Mouse (Mus musculus): ENCODE data around the gene Mxd3. TPM values are rescaled to one million over a fixed set of nuclear protein-coding genes. Genes with fewer than 3 reads are reported as not detected.
A peak's percentile ranks its signal among the peaks of the same experiment; 100 is the strongest.

Mxd3 gene
- polyA plus RNA-seq, 1 experiment from 2014 or later, result 24.9 TPM

DNA sequence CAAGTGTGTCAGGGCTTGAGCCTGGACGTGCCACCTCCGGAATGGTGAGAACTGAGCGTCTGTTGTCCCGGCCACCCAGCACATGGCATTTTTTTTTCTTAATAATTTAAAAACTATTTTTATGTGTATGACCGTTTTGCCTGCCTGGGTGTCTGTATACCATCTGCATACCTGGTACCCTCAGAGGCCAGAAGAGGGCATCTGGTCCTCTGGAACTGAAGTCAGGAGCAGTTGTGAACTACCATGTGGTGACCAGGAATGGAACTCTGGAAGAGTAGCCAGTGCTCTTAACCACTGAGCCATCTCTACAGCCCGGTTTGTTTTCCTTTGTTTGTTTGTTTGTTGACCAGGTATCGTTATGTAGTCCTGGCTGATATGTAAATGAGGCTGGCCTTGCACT is 38.8 kb upstream of the Mxd3 start:
- Histone ChIP-seq H3K9me3 (ENCODE audit: control insufficient read depth, low read length) (no peaks in the 10 kb centered on the region), H3K36me3 (ENCODE audit: control insufficient read depth, insufficient read depth, low read length) (no peaks in the 10 kb centered on the region), H3K9ac (ENCODE audit: low read depth, low read length) (no peak overlapping the region), H3K4me2 (ENCODE audit: low read depth, low read length) (no peak overlapping the region), H3K4me1 (ENCODE audit: control insufficient read depth, insufficient read depth, low read length) (no peaks in the 10 kb centered on the region; the same call in 1 of the 2 replicates), H3K27me3 (replicated peaks; ENCODE audit: control insufficient read depth, insufficient read depth, low read length) (no peaks in the 10 kb centered on the region; the same call in 1 of the 2 replicates), H3K27ac (ENCODE audit: low read length) (no peak overlapping the region), H3K4me3 (ENCODE audit: low read length) (no peak overlapping the region)
- ATAC-seq, result no peak
- WGBS, result 75% methylated on average over 7 of the region's 7 CpGs

- WGBS, result under 1% methylated on average over 35 of the region's 35 CpGs
- peak; percentile 98 for ATAC-seq
- H3K4me3 ChIP-seq (ENCODE audit: low read length), result peak within 1 kb of the TSS; percentile 84
Observed at GRCm38 (mm10) chr13:55362453-55363060, 32.9 kb upstream of the Mxd3 start, which contains the start of gene Lman2. TSS of gene Lman2 (minus strand) at chr13:55362783.

GRCm38 (mm10) chr13:55361974-55362452 is 32.4 kb upstream of the Mxd3 start:
- H3K4me1 ChIP-seq (ENCODE audit: control insufficient read depth, insufficient read depth, low read length), result peaks cover 11% of the 10 kb centered on the region
- ATAC-seq, result peak; percentile 39
- 0 out of 2 replicates have a peak, but pooled peaks cover 7% of the 10 kb centered on the region for H3K36me3 ChIP-seq (ENCODE audit: control insufficient read depth, insufficient read depth, low read length)
- H3K9ac ChIP-seq (ENCODE audit: low read depth, low read length), result peak overlapping the region; percentile 89
- H3K4me2 ChIP-seq (ENCODE audit: low read depth, low read length), result peak overlapping the region; percentile 77
- no peaks in the 10 kb centered on the region for H3K27me3 ChIP-seq (replicated peaks; ENCODE audit: control insufficient read depth, insufficient read depth, low read length)
- no peaks in the 10 kb centered on the region for H3K9me3 ChIP-seq (ENCODE audit: control insufficient read depth, low read length)
- H3K4me3 ChIP-seq (ENCODE audit: low read length), result peak overlapping the region; percentile 84
- peak overlapping the region; percentile 95 for H3K27ac ChIP-seq (ENCODE audit: low read length)
- WGBS, result 1% methylated on average over 32 of the region's 32 CpGs

More at GRCm38 (mm10) chr13:55362453-55363060, 32.9 kb upstream of the Mxd3 start, which contains the start of gene Lman2:
- Histone ChIP-seq H3K36me3 (ENCODE audit: control insufficient read depth, insufficient read depth, low read length) (0 out of 2 replicates have a peak, but pooled peaks cover 5% of the 10 kb centered on the region), H3K27me3 (replicated peaks; ENCODE audit: control insufficient read depth, insufficient read depth, low read length) (no peaks in the 10 kb centered on the region), H3K9me3 (ENCODE audit: control insufficient read depth, low read length) (no peaks in the 10 kb centered on the region), H3K9ac (ENCODE audit: low read depth, low read length) (peak within 1 kb of the TSS; percentile 89), H3K4me1 (ENCODE audit: control insufficient read depth, insufficient read depth, low read length) (peaks cover 11% of the 10 kb centered on the region), H3K4me2 (ENCODE audit: low read depth, low read length) (peak within 1 kb of the TSS; percentile 77), H3K27ac (ENCODE audit: low read length) (peak within 1 kb of the TSS; percentile 95)

- peak overlapping the region; percentile 89 for H3K9ac ChIP-seq (ENCODE audit: low read depth, low read length)
- peak overlapping the region; percentile 84 for H3K4me3 ChIP-seq (ENCODE audit: low read length)
- no peaks in the 10 kb centered on the region for H3K9me3 ChIP-seq (ENCODE audit: control insufficient read depth, low read length)
- H3K27me3 ChIP-seq (replicated peaks; ENCODE audit: control insufficient read depth, insufficient read depth, low read length), result no peaks in the 10 kb centered on the region
- peaks cover 9% of the 10 kb centered on the region; the same call in 1 of the 2 replicates for H3K36me3 ChIP-seq (ENCODE audit: control insufficient read depth, insufficient read depth, low read length)
- peaks cover 11% of the 10 kb centered on the region for H3K4me1 ChIP-seq (ENCODE audit: control insufficient read depth, insufficient read depth, low read length)
- H3K4me2 ChIP-seq (ENCODE audit: low read depth, low read length), result peak overlapping the region; percentile 77
- H3K27ac ChIP-seq (ENCODE audit: low read length), result no peak overlapping the region
- ATAC-seq, result no peak
Observed at GRCm38 (mm10) chr13:55361145-55361544, 31.5 kb upstream of the Mxd3 start.

GRCm38 (mm10) chr13:55346745-55347144 is 17.1 kb upstream of the Mxd3 start:
- Histone ChIP-seq H3K4me3 (ENCODE audit: low read length) (no peak overlapping the region), H3K4me2 (ENCODE audit: low read depth, low read length) (no peak overlapping the region), H3K27ac (ENCODE audit: low read length) (no peak overlapping the region), H3K4me1 (ENCODE audit: control insufficient read depth, insufficient read depth, low read length) (no peaks in the 10 kb centered on the region), H3K27me3 (replicated peaks; ENCODE audit: control insufficient read depth, insufficient read depth, low read length) (no peaks in the 10 kb centered on the region), H3K9ac (ENCODE audit: low read depth, low read length) (no peak overlapping the region), H3K9me3 (ENCODE audit: control insufficient read depth, low read length) (no peaks in the 10 kb centered on the region), H3K36me3 (ENCODE audit: control insufficient read depth, insufficient read depth, low read length) (peaks cover 46% of the 10 kb centered on the region)
- 83% methylated on average over 11 of the region's 11 CpGs for WGBS
- no peak for ATAC-seq

- Histone ChIP-seq H3K4me3 (ENCODE audit: low read length) (no peak overlapping the region), H3K27me3 (replicated peaks; ENCODE audit: control insufficient read depth, insufficient read depth, low read length) (no peaks in the 10 kb centered on the region), H3K36me3 (ENCODE audit: control insufficient read depth, insufficient read depth, low read length) (peaks cover 34% of the 10 kb centered on the region), H3K27ac (ENCODE audit: low read length) (no peak overlapping the region), H3K9ac (ENCODE audit: low read depth, low read length) (no peak overlapping the region), H3K9me3 (ENCODE audit: control insufficient read depth, low read length) (no peaks in the 10 kb centered on the region), H3K4me2 (ENCODE audit: low read depth, low read length) (no peak overlapping the region), H3K4me1 (ENCODE audit: control insufficient read depth, insufficient read depth, low read length) (no peaks in the 10 kb centered on the region)
- WGBS, result 82% methylated on average over 7 of the region's 7 CpGs
- ATAC-seq, result no peak
Observed at GRCm38 (mm10) chr13:55344286-55344685, 14.7 kb upstream of the Mxd3 start.

DNA sequence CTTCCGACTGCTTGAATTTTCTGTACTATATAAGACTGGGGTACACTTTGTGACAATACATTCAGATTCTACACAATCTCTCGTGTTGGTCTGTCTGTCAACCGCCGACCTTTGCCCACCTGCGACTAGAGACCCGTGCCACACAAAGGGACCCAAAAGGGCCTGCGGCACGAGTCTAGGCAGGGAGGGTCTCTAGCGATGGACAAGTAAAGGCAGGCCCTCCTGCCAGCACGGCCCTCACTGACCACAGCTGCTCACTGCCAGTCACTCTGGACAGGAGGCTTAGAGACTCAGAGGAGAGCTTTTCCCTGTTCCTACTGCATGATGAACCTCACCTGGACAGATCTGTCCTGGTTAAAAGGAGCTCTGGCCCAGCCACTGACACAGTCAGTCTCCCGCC is 12.8 kb upstream of the Mxd3 start:
- WGBS, result 37% methylated on average over 11 of the region's 11 CpGs
- Histone ChIP-seq H3K36me3 (ENCODE audit: control insufficient read depth, insufficient read depth, low read length) (peaks cover 19% of the 10 kb centered on the region), H3K4me3 (ENCODE audit: low read length) (no peak overlapping the region), H3K4me1 (ENCODE audit: control insufficient read depth, insufficient read depth, low read length) (no peaks in the 10 kb centered on the region), H3K9ac (ENCODE audit: low read depth, low read length) (no peak overlapping the region), H3K27ac (ENCODE audit: low read length) (no peak overlapping the region), H3K27me3 (replicated peaks; ENCODE audit: control insufficient read depth, insufficient read depth, low read length) (no peaks in the 10 kb centered on the region), H3K4me2 (ENCODE audit: low read depth, low read length) (no peak overlapping the region), H3K9me3 (ENCODE audit: control insufficient read depth, low read length) (no peaks in the 10 kb centered on the region)
- no peak for ATAC-seq

- Histone ChIP-seq H3K4me3 (ENCODE audit: low read length) (no peak overlapping the region), H3K9ac (ENCODE audit: low read depth, low read length) (no peak overlapping the region), H3K4me1 (ENCODE audit: control insufficient read depth, insufficient read depth, low read length) (no peaks in the 10 kb centered on the region), H3K9me3 (ENCODE audit: control insufficient read depth, low read length) (no peaks in the 10 kb centered on the region), H3K4me2 (ENCODE audit: low read depth, low read length) (no peak overlapping the region), H3K27me3 (replicated peaks; ENCODE audit: control insufficient read depth, insufficient read depth, low read length) (no peaks in the 10 kb centered on the region), H3K27ac (ENCODE audit: low read length) (no peak overlapping the region), H3K36me3 (ENCODE audit: control insufficient read depth, insufficient read depth, low read length) (no peaks in the 10 kb centered on the region; the same call in 1 of the 2 replicates)
- peak; percentile 91 for ATAC-seq
- 42% methylated on average over 2 of the region's 2 CpGs for WGBS
Observed at GRCm38 (mm10) chr13:55339259-55339658, 9.6 kb upstream of the Mxd3 start.

DNA sequence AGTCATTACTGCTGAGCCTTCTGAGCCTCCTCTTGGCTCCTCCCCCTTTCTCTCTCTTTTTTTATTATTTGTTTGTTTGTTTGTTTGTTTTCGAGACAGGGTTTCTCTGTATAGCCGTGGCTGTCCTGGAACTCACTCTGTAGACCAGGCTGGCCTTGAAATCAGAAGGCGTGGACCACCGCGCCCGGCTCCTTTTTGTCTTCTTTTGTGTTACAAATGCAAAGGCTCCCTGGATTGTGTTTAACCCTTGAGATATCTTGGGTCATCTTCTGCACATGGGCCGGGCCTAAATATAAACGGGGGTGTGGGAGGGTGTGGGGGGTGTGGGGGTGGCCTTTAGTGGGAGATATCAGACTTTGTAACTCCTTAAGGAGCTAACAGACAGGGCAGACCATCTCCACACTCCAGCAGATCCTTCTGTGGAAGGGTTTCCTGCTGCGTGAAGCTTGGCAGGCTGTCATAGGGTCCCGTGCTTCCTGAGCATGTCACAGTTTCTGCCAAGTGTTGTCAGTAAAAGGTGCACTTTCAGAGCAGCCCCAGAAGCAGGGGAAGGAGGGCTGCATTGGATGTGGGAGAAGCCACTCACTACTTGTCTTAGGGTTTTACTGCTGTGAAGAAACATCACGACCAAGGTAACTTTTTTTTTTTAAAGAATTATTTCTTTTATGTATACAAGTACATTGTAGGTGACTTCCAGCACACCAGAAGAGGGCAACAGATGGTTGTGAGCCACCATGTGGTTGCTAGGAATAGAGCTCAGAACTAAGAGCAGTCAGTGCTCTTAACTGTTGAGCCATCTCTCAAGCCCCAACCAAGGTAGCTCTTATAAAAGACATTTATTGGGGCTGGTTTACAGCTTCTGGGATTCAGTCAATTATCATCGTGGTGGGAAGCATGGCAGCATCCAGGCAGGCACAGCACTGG is 8.8 kb upstream of the Mxd3 start:
- Histone ChIP-seq H3K36me3 (ENCODE audit: control insufficient read depth, insufficient read depth, low read length) (no peaks in the 10 kb centered on the region), H3K9ac (ENCODE audit: low read depth, low read length) (no peak overlapping the region), H3K4me3 (ENCODE audit: low read length) (no peak overlapping the region), H3K4me1 (ENCODE audit: control insufficient read depth, insufficient read depth, low read length) (no peaks in the 10 kb centered on the region), H3K27me3 (replicated peaks; ENCODE audit: control insufficient read depth, insufficient read depth, low read length) (no peaks in the 10 kb centered on the region), H3K4me2 (ENCODE audit: low read depth, low read length) (no peak overlapping the region), H3K9me3 (ENCODE audit: control insufficient read depth, low read length) (no peaks in the 10 kb centered on the region), H3K27ac (ENCODE audit: low read length) (no peak overlapping the region)
- no peak for ATAC-seq
- whole genome bisulfite sequencing, result 57% methylated on average over 12 of the region's 12 CpGs

Measured in intestine, embryonic 16.5 days (tissue).